Mouse (Mus musculus): ENCODE measurements around the gene Slc24a1. TPM values are rescaled to one million over a fixed set of nuclear protein-coding genes. Genes with fewer than 3 reads are reported as not detected.

Slc24a1 gene
- polyA plus RNA-seq, 1 experiment from 2014 or later, result 0.06 TPM

GRCm38 (mm10) chr9:64903386-64903785 lies 48.0 kb downstream of the Slc24a1 start:
- no peaks in the 10 kb centered on the region for H3K36me3 ChIP-seq (ENCODE audit: control insufficient read depth, insufficient read depth, low read length)
- H3K4me1 ChIP-seq (ENCODE audit: control insufficient read depth, insufficient read depth, low read length), result no peaks in the 10 kb centered on the region
- H3K27ac ChIP-seq (ENCODE audit: low read length), result no peak overlapping the region
- WGBS, result 55% methylated on average over 3 of the region's 3 CpGs
- H3K4me3 ChIP-seq (replicated peaks; ENCODE audit: low read length), result no peak overlapping the region
- no peaks in the 10 kb centered on the region for H3K9me3 ChIP-seq (replicated peaks; ENCODE audit: control insufficient read depth, low read length)
- no peak overlapping the region for H3K9ac ChIP-seq (ENCODE audit: low read length)
- H3K4me2 ChIP-seq (ENCODE audit: low read depth, low read length), result no peak overlapping the region
- ATAC-seq (ENCODE audit: insufficient read depth, low FRiP score), result no peak
- H3K27me3 ChIP-seq (ENCODE audit: control insufficient read depth, insufficient read depth, low read length), result no peaks in the 10 kb centered on the region

DNA sequence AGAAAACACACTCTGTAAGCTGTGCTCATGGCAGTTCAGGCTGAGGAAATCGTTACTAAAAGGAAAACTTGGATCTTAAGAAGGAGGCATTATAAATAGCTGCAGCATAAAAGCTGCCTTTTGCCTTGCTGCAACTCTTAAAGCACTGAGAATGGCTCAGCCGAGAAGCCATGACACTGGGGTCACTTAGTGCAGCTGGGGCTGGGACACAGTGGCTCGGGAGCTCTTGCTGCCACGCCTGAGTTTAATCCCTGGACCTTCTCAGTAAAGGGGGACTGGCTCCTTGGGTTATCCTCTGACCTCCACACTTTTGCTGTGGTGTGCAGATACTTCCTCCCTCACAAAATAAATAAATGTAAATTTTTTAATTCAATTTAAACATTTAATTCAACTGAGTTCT lies 48.5 kb downstream of the Slc24a1 start:
- H3K9ac ChIP-seq (ENCODE audit: low read length), result no peak overlapping the region
- no peak overlapping the region for H3K4me3 ChIP-seq (replicated peaks; ENCODE audit: low read length)
- H3K27ac ChIP-seq (ENCODE audit: low read length), result no peak overlapping the region
- H3K4me1 ChIP-seq (ENCODE audit: control insufficient read depth, insufficient read depth, low read length), result no peaks in the 10 kb centered on the region
- no peak for ATAC-seq (ENCODE audit: insufficient read depth, low FRiP score)
- no peak overlapping the region for H3K4me2 ChIP-seq (ENCODE audit: low read depth, low read length)
- peaks cover 3% of the 10 kb centered on the region; the same call in 1 of the 2 replicates for H3K36me3 ChIP-seq (ENCODE audit: control insufficient read depth, insufficient read depth, low read length)
- WGBS, result 38% methylated on average over 4 of the region's 4 CpGs
- no peaks in the 10 kb centered on the region for H3K9me3 ChIP-seq (replicated peaks; ENCODE audit: control insufficient read depth, low read length)
- H3K27me3 ChIP-seq (ENCODE audit: control insufficient read depth, insufficient read depth, low read length), result no peaks in the 10 kb centered on the region

DNA sequence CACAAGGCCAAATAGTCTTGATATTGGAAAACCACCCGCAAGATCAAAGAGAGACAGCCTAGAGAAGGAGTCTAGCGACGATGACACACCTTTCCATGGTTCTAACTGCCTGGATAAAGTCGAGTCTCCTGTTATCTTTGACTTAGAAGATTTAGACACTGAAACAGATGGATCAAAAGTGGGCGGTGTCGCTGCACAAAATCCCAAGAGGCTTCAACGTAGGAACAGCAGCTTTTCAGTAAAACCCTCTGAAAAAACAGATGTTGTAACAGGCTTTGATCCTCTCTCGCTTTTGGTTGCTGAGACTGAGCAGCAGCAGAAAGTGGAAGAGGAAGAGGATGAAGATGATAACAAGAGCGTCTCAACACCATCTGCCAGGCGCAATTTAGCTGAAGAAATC lies 54.8 kb downstream of the Slc24a1 start:
- Histone ChIP-seq H3K36me3 (ENCODE audit: control insufficient read depth, insufficient read depth, low read length) (peaks cover 8% of the 10 kb centered on the region), H3K4me3 (replicated peaks; ENCODE audit: low read length) (no peak overlapping the region), H3K9ac (ENCODE audit: low read length) (no peak overlapping the region), H3K4me2 (ENCODE audit: low read depth, low read length) (no peak overlapping the region), H3K27me3 (ENCODE audit: control insufficient read depth, insufficient read depth, low read length) (no peaks in the 10 kb centered on the region), H3K4me1 (ENCODE audit: control insufficient read depth, insufficient read depth, low read length) (no peaks in the 10 kb centered on the region), H3K27ac (ENCODE audit: low read length) (no peak overlapping the region), H3K9me3 (replicated peaks; ENCODE audit: control insufficient read depth, low read length) (no peaks in the 10 kb centered on the region)
- WGBS, result 86% methylated on average over 10 of the region's 10 CpGs
- no peak for ATAC-seq (ENCODE audit: insufficient read depth, low FRiP score)

DNA sequence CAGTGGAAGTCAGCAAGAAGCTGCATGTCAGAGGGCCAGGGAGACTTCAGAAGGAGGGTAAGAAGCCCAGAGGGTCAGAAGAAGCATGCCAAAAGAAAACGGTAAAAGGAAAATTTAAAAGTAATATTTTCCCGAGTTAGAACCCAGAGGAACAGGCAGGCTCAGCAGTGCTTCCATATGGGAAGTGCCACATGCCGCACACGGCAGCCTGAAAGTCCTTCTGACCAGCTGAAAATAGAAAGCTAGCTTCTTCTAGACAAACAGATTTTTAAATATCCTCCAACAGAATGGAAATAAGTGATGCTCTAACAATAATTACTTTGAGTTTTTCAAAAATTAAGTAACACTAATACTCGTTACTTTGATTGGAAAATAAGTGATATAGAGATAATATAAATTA lies 65.4 kb downstream of the Slc24a1 start:
- Histone ChIP-seq H3K4me2 (ENCODE audit: low read depth, low read length) (no peak overlapping the region), H3K36me3 (ENCODE audit: control insufficient read depth, insufficient read depth, low read length) (no peaks in the 10 kb centered on the region), H3K4me3 (replicated peaks; ENCODE audit: low read length) (no peak overlapping the region), H3K9ac (ENCODE audit: low read length) (no peak overlapping the region), H3K9me3 (replicated peaks; ENCODE audit: control insufficient read depth, low read length) (no peaks in the 10 kb centered on the region), H3K27me3 (ENCODE audit: control insufficient read depth, insufficient read depth, low read length) (no peaks in the 10 kb centered on the region), H3K27ac (ENCODE audit: low read length) (no peak overlapping the region), H3K4me1 (ENCODE audit: control insufficient read depth, insufficient read depth, low read length) (no peaks in the 10 kb centered on the region)
- ATAC-seq (ENCODE audit: insufficient read depth, low FRiP score), result no peak
- WGBS, result 75% methylated on average over 5 of the region's 5 CpGs

Small RNAs within 50 kb of the gene (microRNA-seq; reads per million reads assigned to microRNA genes)
- gene Gm25640, result not detected

Other genes starting within 250 kb of the Slc24a1 start
- 535 and 653 TPM in 2 replicates for gene Rab11a, start 213.8 kb downstream of the Slc24a1 start, polyA plus RNA-seq (2015; fragmentation: Nextera tagmentation; extraction: Ambion mirVana)
- 8.0 and 8.3 TPM in 2 replicates for gene Dennd4a, start 140.3 kb downstream of the Slc24a1 start, polyA plus RNA-seq (2015; fragmentation: Nextera tagmentation; extraction: Ambion mirVana)
- gene Ints14, start 9.3 kb upstream of the Slc24a1 start, polyA plus RNA-seq (2015; fragmentation: Nextera tagmentation; extraction: Ambion mirVana), result 46.2 and 46.5 TPM in 2 replicates
- gene Hacd3, start 70.1 kb upstream of the Slc24a1 start, polyA plus RNA-seq (2015; fragmentation: Nextera tagmentation; extraction: Ambion mirVana), result 93.0 and 104 TPM in 2 replicates
- 37.0 and 37.5 TPM in 2 replicates for gene Dpp8, start 80.8 kb upstream of the Slc24a1 start, polyA plus RNA-seq (2015; fragmentation: Nextera tagmentation; extraction: Ambion mirVana)
- gene Igdcc4, start 149.9 kb upstream of the Slc24a1 start, polyA plus RNA-seq (2015; fragmentation: Nextera tagmentation; extraction: Ambion mirVana), result 22.1 and 25.6 TPM in 2 replicates
- 0.44 and 0.55 TPM in 2 replicates for gene Igdcc3, start 189.6 kb upstream of the Slc24a1 start, polyA plus RNA-seq (2015; fragmentation: Nextera tagmentation; extraction: Ambion mirVana)
- gene Parp16, start 243.7 kb upstream of the Slc24a1 start, polyA plus RNA-seq (2015; fragmentation: Nextera tagmentation; extraction: Ambion mirVana), result 7.5 and 7.6 TPM in 2 replicates